Mouse (Mus musculus): ENCODE measurements around the gene Wnt5b.

- TF ChIP-seq CTCF (IDR thresholded peaks at IDR 0.05; ENCODE audit: borderline replicate concordance, insufficient read depth, low read length) (no peak), POLR2A (IDR thresholded peaks at IDR 0.05; ENCODE audit: low read depth, low read length) (no peak)
Measured at GRCm38 (mm10) chr6:119385668-119386067, 158.5 kb downstream of the Wnt5b start.

Measured in embryonic fibroblast, embryonic 13.5 days (primary cell).